Mouse (Mus musculus): ENCODE measurements around the gene Ppard. TPM values are rescaled to one million over a fixed set of nuclear protein-coding genes. Genes with fewer than 3 reads are reported as not detected.

Gene Ppard
- polyA plus RNA-seq, 1 experiment from 2014 or later, result 3.0 TPM

DNA sequence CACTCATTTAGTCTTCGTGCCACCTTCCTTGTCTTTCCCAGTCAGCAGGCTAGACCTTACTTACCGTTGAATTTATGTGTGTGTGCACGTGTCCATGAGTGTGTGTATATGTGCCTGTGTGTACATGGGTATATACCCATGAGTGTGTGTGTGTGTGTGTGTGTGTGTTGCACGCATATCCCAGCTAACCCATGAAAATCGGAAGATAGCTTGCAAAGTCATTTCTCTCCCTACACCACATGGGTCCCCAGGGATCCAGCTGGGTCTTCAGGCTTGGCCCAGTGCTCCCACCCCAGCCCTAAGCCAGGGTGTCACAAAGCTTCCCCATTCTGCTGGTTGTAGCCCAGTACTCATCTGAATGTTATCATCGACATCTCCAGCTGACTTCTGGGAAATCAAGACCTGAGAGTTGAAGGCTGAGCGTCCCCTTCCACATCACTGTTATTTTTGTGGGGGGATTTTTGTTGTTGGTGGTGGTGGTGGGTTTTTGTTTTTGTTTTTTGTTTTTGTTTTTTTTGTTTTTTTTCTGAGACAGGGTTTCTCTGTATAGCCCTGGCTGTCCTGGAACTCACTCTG, 49.5 kb downstream of the Ppard start:
- no peak for DNase-seq (ENCODE audit: low spot score)

DNA sequence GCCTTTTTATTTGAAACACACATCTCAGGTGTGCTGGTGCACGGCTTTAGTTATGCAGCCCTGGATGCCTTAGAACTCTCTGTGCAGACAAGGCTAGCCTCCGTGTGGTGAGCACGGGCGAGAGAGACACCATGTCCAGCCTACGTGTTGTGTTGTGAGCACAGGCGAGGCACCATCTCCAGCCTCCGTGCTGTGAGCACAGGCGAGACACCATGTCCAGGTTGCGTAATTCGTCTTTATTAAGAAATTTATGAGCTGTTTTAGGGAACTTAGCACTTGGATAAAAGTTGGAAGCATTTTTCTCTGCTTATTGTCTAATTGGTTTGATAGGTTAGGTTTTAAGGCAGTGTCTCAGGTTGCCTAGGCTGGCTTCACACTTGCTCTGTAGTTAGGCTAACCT, 50.7 kb downstream of the Ppard start:
- no peak for DNase-seq (ENCODE audit: low spot score)

- DNase-seq (ENCODE audit: low spot score), result no peak
These were observed 53.6 kb downstream of the Ppard start for GRCm38 (mm10) chr17:28286133-28286532.

- DNase-seq (ENCODE audit: low spot score), result no peak
These were observed 54.5 kb downstream of the Ppard start for GRCm38 (mm10) chr17:28286964-28287363.

DNA sequence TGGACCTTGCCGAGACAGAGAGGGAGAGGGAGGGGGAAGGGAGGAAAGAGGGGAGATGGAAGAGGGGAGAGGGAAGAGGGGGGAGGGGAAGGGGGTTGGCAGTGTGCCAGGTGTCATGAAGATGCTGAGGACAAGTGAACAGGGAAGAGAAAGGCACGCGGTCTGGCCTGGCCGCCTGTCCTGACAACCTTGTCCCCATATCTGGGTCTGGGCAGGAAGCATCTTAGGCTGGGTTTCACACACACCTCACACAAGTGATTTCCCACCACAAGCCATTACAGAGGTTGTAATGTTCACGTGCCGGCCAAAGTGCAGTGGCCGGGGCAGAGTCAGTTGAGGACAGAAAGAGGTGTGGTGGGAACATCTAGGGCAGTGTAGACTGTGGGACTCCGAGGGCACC, 55.1 kb downstream of the Ppard start:
- DNase-seq (ENCODE audit: low spot score), result no peak

GRCm38 (mm10) chr17:28287980-28288379, 55.5 kb downstream of the Ppard start:
- DNase-seq (ENCODE audit: low spot score), result peak; percentile 71

DNA sequence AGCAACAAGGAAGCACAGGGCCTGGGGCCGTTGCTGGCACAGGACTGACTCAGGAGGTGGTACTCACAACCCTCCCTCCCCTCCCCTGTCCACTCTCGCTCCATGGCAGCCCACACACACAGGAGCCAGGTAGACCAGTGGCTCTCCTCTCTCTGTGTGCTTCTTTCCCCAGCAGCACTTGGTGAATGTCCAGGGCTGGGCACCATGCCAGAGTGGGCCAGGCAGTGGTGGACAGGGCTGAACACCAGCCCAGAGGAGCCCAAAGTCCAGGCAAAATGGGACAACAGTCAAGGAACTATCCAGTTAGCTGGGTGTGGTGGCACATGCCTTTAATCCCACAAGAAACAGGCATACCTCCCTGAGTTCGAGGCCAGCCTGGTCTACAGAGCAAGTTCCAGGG, 57.8 kb downstream of the Ppard start:
- DNase-seq (ENCODE audit: low spot score), result no peak

- DNase-seq (ENCODE audit: low spot score), result no peak
These were observed 58.2 kb downstream of the Ppard start for GRCm38 (mm10) chr17:28290671-28291070.

DNA sequence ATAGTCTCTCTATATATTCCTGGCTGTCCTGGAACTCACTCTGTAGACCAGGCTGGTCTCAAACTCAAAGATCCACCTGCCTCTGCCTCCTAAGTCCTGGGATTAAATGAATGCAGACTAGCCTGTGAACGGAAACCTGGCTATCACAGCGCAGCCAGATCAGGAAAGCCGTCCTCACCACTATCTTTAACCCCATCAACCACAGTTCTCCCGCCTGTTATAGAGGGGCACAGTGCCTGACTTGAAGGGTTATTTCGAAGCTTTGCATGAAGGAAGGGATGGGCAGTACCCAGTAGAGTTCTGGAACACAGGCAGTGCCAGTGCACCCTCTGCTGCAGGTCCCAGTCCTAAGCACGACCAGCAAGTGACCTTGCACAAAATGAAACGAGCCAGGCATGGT, 58.8 kb downstream of the Ppard start:
- no peak for DNase-seq (ENCODE audit: low spot score)

DNA sequence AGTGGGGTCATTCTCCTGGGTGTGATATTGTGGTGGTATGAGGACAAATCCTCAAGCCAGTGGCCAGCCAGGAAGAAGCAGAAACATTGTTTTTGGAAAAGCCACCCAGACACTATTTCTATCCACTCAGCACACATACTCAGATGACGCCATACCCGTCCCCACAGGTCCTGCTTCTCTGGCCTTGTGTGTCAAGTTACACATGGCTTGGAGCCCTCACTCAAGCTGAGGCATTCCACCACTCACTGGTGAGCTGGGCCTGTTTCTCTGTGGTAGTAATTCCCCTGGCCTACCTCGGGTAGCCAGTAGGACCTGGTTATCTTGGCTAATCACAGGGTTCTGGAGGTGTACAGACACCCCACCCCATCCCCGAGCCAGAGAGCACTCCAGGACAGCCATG, 61.2 kb downstream of the Ppard start:
- no peak for DNase-seq (ENCODE audit: low spot score)

- no peak for DNase-seq (ENCODE audit: low spot score)
These were observed 62.2 kb downstream of the Ppard start for GRCm38 (mm10) chr17:28294449-28295333.

- no peak for DNase-seq (ENCODE audit: low spot score)
These were observed 66.4 kb downstream of the Ppard start for GRCm38 (mm10) chr17:28298888-28299287.

DNA sequence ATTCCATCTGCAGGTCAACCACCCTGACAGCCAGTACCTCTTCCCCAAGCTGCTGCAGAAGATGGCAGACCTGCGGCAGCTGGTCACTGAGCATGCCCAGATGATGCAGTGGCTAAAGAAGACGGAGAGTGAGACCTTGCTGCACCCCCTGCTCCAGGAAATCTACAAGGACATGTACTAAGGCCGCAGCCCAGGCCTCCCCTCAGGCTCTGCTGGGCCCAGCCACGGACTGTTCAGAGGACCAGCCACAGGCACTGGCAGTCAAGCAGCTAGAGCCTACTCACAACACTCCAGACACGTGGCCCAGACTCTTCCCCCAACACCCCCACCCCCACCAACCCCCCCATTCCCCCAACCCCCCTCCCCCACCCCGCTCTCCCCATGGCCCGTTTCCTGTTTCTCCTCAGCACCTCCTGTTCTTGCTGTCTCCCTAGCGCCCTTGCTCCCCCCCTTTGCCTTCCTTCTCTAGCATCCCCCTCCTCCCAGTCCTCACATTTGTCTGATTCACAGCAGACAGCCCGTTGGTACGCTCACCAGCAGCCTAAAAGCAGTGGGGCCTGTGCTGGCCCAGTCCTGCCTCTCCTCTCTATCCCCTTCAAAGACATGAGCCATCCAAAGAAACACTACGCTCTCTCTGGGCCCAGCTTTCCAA, 67.3 kb downstream of the Ppard start:
- DNase-seq (ENCODE audit: low spot score), result no peak

GRCm38 (mm10) chr17:28300323-28300722, 67.8 kb downstream of the Ppard start:
- DNase-seq (ENCODE audit: low spot score), result no peak

- DNase-seq (ENCODE audit: low spot score), result no peak
These were observed 68.3 kb downstream of the Ppard start for GRCm38 (mm10) chr17:28300850-28301249.

- DNase-seq (ENCODE audit: low spot score), result no peak
These were observed 72.7 kb downstream of the Ppard start for GRCm38 (mm10) chr17:28305172-28305571.

- peak; percentile 90 for DNase-seq (ENCODE audit: low spot score)
These were observed 76.0 kb downstream of the Ppard start for GRCm38 (mm10) chr17:28308297-28309195.

GRCm38 (mm10) chr17:28310831-28311230, 78.3 kb downstream of the Ppard start:
- DNase-seq (ENCODE audit: low spot score), result no peak

- peak; percentile 45 for DNase-seq (ENCODE audit: low spot score)
These were observed 79.0 kb downstream of the Ppard start for GRCm38 (mm10) chr17:28311366-28312132.
